Mouse (Mus musculus) heart, embryonic 11.5 days (tissue): ENCODE measurements at regions not wholly inside any gene's neighbourhood (a gene's known extent, or its start where the extent isn't known, plus 50 kb on each side); places are given as distances from the start of the nearest gene placed in this dataset.

Experiments
- ATAC-seq: fragments of 200-750 bp; cut with Nextera tagmentation; replicated peaks from 2 replicates; pipeline ENCODE4 v1.8.0; 2017; ENCODE audit warnings: moderate library complexity; ENCODE audit not compliant: insufficient number of reproducible peaks, low FRiP score, low TSS enrichment
- H3K27ac ChIP-seq: fragments of 300-500 bp; sonication (generic); 2 replicates; pipeline ENCODE4 v1.5.1; 2014; ENCODE audit warnings: mild to moderate bottlenecking, low read depth, low read length
- H3K27me3 ChIP-seq: fragments of 300-500 bp; sonication (generic); 2 replicates; pipeline ENCODE4 v1.6.1; 2014; ENCODE audit warnings: mild to moderate bottlenecking, low read length, mixed read lengths; ENCODE audit not compliant: control insufficient read depth, insufficient read depth
- H3K36me3 ChIP-seq: fragments of 300-500 bp; sonication (generic); 2 replicates; pipeline ENCODE4 v1.6.1; 2014; ENCODE audit warnings: mild to moderate bottlenecking, low read length, moderate library complexity, mixed read lengths; ENCODE audit not compliant: control insufficient read depth, insufficient read depth
- H3K4me1 ChIP-seq: fragments of 300-500 bp; sonication (generic); 2 replicates; pipeline ENCODE4 v1.6.1; 2014; ENCODE audit warnings: low read length; ENCODE audit not compliant: control insufficient read depth, insufficient read depth
- H3K4me2 ChIP-seq: fragments of 300-500 bp; sonication (generic); 2 replicates; pipeline ENCODE4 v1.6.1; 2014; ENCODE audit warnings: mild to moderate bottlenecking, moderate library complexity
- H3K4me3 ChIP-seq: fragments of 300-500 bp; sonication (generic); 2 replicates; pipeline ENCODE4 v1.5.1; 2014; ENCODE audit warnings: low read depth, low read length
- H3K9ac ChIP-seq: fragments of 300-500 bp; sonication (generic); 2 replicates; pipeline ENCODE4 v1.6.1; 2014; ENCODE audit warnings: mild to moderate bottlenecking, low read depth, low read length, moderate library complexity
- H3K9me3 ChIP-seq: fragments of 300-500 bp; sonication (generic); replicated peaks from 2 replicates; pipeline ENCODE4 v1.6.1; 2016; ENCODE audit warnings: low read length; ENCODE audit not compliant: control insufficient read depth
- WGBS: fragments of 180-500 bp; shearing (Covaris S2); extraction: QIAGEN DNeasy Blood & Tissue Kit; methylation state at CpG from one replicate; pipeline ENCODE4 v1.1.7; 2014; ENCODE audit not compliant: insufficient replicate concordance; 5-methylcytosine and 5-hydroxymethylcytosine counted together

GRCm38 (mm10) chr5:111677847-111678311, 55.8 kb upstream of the Gm26897 start:
- Histone ChIP-seq H3K9ac (no peak overlapping the region), H3K36me3 (no peaks in the 10 kb centered on the region), H3K27me3 (peaks cover 13% of the 10 kb centered on the region), H3K4me2 (no peak overlapping the region), H3K4me3 (no peak overlapping the region), H3K9me3 (no peaks in the 10 kb centered on the region), H3K4me1 (peaks cover 13% of the 10 kb centered on the region), H3K27ac (no peak overlapping the region)
- no peak for ATAC-seq
- 44% methylated on average over 6 of the region's 6 CpGs for WGBS

DNA sequence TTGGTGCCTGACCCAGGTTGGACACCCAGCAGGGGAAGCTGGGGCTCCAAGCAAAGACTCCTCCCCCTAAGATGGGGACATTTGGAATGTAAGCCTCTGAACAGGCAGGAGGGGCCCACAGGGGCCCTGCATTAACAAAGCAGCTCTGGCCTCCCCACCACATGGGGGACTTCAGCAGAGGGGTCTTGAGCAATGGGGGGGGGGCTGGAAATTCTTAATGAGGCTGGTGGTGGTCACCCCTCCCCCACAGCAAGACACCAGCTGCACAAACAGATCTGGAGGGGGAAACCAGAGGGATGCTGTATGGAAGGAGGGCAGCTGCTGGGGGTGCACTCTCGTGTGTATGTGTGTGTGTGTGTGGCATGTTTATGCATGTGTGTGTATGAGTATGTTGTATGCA, 55.2 kb upstream of the Gm26897 start:
- H3K9ac ChIP-seq, result no peak overlapping the region
- H3K4me1 ChIP-seq, result peaks cover 13% of the 10 kb centered on the region
- H3K27ac ChIP-seq, result no peak overlapping the region
- H3K4me2 ChIP-seq, result no peak overlapping the region
- no peaks in the 10 kb centered on the region for H3K9me3 ChIP-seq
- H3K4me3 ChIP-seq, result no peak overlapping the region
- 54% methylated on average over 1 of the region's 1 CpGs for WGBS
- no peak for ATAC-seq
- H3K27me3 ChIP-seq, result peaks cover 13% of the 10 kb centered on the region
- no peaks in the 10 kb centered on the region for H3K36me3 ChIP-seq

DNA sequence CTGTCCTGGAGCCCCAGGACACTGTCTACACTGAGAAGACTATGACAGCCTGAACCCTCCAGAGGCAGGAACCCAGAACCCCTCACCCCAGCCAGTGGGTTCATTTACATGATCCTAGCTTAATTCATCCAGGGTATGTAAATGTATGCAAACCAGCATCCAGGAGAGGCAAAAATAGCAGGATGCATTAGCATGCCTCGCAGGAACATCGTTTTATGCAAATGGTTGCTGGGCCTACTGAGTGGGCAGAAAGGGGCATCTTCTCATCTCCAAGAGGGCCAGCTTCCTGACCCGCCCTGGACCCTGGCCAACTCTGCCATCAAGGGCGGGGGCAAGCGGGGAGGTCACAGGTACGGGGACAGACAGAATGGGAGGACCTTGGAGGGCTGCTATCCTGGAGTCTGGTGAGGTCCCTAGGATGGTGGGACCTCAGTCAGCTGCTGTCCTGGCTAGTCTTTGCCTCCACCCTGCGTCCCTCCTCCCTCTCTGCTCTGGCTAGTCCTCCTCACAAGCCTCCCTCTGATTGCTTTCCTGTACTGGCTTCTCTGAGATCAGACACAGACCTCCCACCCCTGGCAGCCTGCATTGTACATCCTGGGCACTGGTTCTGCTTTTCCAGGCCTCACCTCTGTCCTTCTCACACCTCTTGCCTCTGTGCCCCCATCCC, 52.2 kb upstream of the Gm26897 start:
- no peak overlapping the region for H3K4me3 ChIP-seq
- ATAC-seq, result no peak
- H3K4me1 ChIP-seq, result peaks cover 7% of the 10 kb centered on the region; the same call in 1 of the 2 replicates
- no peak overlapping the region for H3K27ac ChIP-seq
- no peaks in the 10 kb centered on the region for H3K36me3 ChIP-seq
- no peak overlapping the region for H3K4me2 ChIP-seq
- no peaks in the 10 kb centered on the region for H3K9me3 ChIP-seq
- no peak overlapping the region for H3K9ac ChIP-seq
- peaks cover 18% of the 10 kb centered on the region for H3K27me3 ChIP-seq
- 44% methylated on average over 7 of the region's 7 CpGs for WGBS

DNA sequence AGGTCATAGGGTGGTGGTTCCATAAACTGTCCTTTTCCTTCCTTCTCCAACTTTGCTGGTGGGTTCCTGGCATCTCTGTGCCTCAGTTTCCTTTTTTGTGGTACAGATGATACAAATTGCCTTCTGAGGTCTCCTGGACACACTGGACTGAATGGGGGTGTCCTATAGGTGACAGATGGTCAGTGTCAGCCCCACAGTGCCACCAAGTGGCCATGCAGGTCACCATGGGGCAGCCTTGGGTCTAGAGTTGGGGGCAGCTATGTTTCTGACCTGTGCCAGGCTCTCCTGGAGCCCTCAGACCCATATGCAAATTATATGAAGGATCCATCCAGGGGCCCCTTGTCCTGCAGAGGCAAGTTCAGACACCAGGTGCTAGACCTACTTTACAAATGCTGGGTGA, 50.8 kb upstream of the Gm26897 start:
- Histone ChIP-seq H3K4me3 (no peak overlapping the region), H3K9ac (no peak overlapping the region), H3K27me3 (peaks cover 18% of the 10 kb centered on the region), H3K4me2 (no peak overlapping the region), H3K36me3 (no peaks in the 10 kb centered on the region), H3K27ac (no peak overlapping the region), H3K4me1 (peaks cover 7% of the 10 kb centered on the region; the same call in 1 of the 2 replicates), H3K9me3 (no peaks in the 10 kb centered on the region)
- no peak for ATAC-seq
